8 mouse cellular contexts compared by ENCODE assay signal in the genomic region with DNA sequence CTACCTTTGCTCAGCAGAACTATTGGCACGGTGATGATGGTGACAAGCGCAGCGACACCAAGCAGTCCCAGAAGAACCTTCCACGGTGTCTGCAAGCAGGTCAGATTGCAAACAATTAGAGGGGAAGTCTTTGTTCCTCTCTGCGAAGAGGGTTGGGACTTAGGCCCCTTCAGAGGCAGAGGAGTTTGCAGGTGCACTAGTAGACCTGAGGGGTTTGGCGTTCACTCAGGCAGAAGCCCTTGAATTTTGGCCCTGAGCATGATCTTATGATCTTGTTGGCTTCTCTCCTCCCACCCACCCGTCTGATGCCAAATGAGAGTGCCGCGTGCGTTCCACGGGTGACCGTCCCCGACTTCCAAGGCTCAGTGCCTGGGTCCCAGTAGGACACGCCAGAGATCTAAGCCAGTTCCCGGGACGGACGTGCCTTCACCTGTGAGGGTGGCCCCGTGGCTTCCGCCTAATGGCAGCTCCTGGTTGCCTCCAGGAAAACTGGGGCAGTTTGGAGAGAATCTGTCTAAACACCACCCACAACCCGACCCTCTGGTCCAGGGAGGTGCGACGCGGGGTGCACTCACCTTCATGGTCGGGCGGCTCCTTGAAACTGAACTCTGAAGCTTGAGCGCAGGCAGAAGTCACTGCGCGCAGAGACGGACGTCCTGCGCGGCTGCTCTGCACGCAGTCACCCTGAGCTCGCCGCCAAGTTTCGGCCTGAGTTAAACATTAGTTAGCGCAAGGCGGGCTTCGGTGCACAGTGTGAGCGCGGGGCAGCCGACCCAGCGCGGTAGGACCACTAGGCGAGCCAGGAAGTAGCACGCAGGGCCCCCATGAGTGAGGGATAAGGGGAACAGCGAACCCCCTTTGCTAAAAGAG. TPM values are rescaled to one million over a fixed set of nuclear protein-coding genes. Genes with fewer than 3 reads are reported as not detected.
DNase-seq lines count a peak whose midpoint lies in the region; ATAC-seq lines count a peak whose summit lies in the region.

No protein-coding gene starts in this region.

- H3K27ac ChIP-seq in embryonic facial prominence, embryonic 13.5 days = no peak overlapping the region
- H3K27ac ChIP-seq in limb, embryonic 10.5 days = peak overlapping the region; percentile 56
- H3K27ac ChIP-seq in stomach, embryonic 15.5 days = 0 out of 2 replicates have a peak overlapping the region, but pooled peaks have one; percentile 16

- no peaks in the 10 kb centered on the region for H3K36me3 ChIP-seq in embryonic facial prominence, embryonic 13.5 days
- no peaks in the 10 kb centered on the region for H3K36me3 ChIP-seq in limb, embryonic 10.5 days
- no peaks in the 10 kb centered on the region for H3K36me3 ChIP-seq in stomach, embryonic 15.5 days

- no peaks in the 10 kb centered on the region for H3K9me3 ChIP-seq in embryonic facial prominence, embryonic 13.5 days
- no peaks in the 10 kb centered on the region for H3K9me3 ChIP-seq in limb, embryonic 10.5 days (replicated peaks)
- no peaks in the 10 kb centered on the region for H3K9me3 ChIP-seq in stomach, embryonic 15.5 days

- H3K9ac ChIP-seq in embryonic facial prominence, embryonic 13.5 days = peak overlapping the region; percentile 65
- H3K9ac ChIP-seq in stomach, embryonic 15.5 days = no peak overlapping the region

- H3K4me1 ChIP-seq in embryonic facial prominence, embryonic 13.5 days = peaks cover 11% of the 10 kb centered on the region
- H3K4me1 ChIP-seq in limb, embryonic 10.5 days = peaks cover 26% of the 10 kb centered on the region
- no peaks in the 10 kb centered on the region for H3K4me1 ChIP-seq in stomach, embryonic 15.5 days

- 6% methylated on average over 47 of the region's 47 CpGs for whole genome bisulfite sequencing in embryonic facial prominence, embryonic 13.5 days
- 7% methylated on average over 47 of the region's 47 CpGs for WGBS in limb, embryonic 10.5 days
- 6% methylated on average over 47 of the region's 47 CpGs for WGBS in stomach, embryonic 15.5 days

- peak; percentile 23 for DNase-seq in urinary bladder, adult 2 months (ENCODE audit: low spot score)
- DNase-seq in urinary bladder, postnatal 10 days (ENCODE audit: low spot score) = no peak
- DNase-seq in heart, postnatal 4 days = peak; percentile 61
- DNase-seq in limb, embryonic 10.5 days (ENCODE audit: low spot score) = peak; percentile 61
- no peak for DNase-seq in frontal cortex, postnatal 10 days (ENCODE audit: low spot score in 2 of 2)

- peak overlapping the region; percentile 89 for H3K4me2 ChIP-seq in embryonic facial prominence, embryonic 13.5 days
- peak overlapping the region; percentile 70 for H3K4me2 ChIP-seq in stomach, embryonic 15.5 days

- peak overlapping the region; percentile 46 for H3K4me3 ChIP-seq in embryonic facial prominence, embryonic 13.5 days
- H3K4me3 ChIP-seq in limb, embryonic 10.5 days = peak overlapping the region; percentile 57
- H3K4me3 ChIP-seq in stomach, embryonic 15.5 days (replicated peaks) = peak overlapping the region; percentile 41

- ATAC-seq in embryonic facial prominence, embryonic 13.5 days (ENCODE audit: insufficient number of reproducible peaks, insufficient read depth, low FRiP score, low TSS enrichment, low read depth) = no peak
- ATAC-seq in megakaryocyte-erythroid progenitor cell, adult 5-6 weeks (replicated peaks; ENCODE audit: low FRiP score, low TSS enrichment, poor library complexity, severe bottlenecking) = peak; percentile 83
- peak; percentile 88 for ATAC-seq in stomach, embryonic 15.5 days (ENCODE audit: insufficient read depth, low FRiP score, low read depth)

- H3K27me3 ChIP-seq in embryonic facial prominence, embryonic 13.5 days = peaks cover 39% of the 10 kb centered on the region
- peaks cover 40% of the 10 kb centered on the region for H3K27me3 ChIP-seq in limb, embryonic 10.5 days (ENCODE audit: low read depth, poor library complexity, severe bottlenecking)
- no peaks in the 10 kb centered on the region for H3K27me3 ChIP-seq in stomach, embryonic 15.5 days (replicated peaks)

RNA-seq across cellular contexts. Expression of a gene that starts 0.6 kb away (rescaled TPM):
- 3.6 and 5.7 TPM in 2 replicates for polyA plus RNA-seq in urinary bladder, adult 2 months (2012; rRNA removed)
- polyA plus RNA-seq in embryonic facial prominence, embryonic 13.5 days (2015; fragmentation: Nextera tagmentation; extraction: Ambion mirVana) = 1.9 and 2.1 TPM in 2 replicates
- 10 to 100 TPM in 1 of 2 experiments, 1 to 10 TPM in 1; 8.2 to 10.6 TPM for total RNA-seq in heart, postnatal 4 days (2021)
- 0.08 and 0.23 TPM in 2 replicates for polyA plus RNA-seq in limb, embryonic 10.5 days (2016; fragmentation: Nextera tagmentation; extraction: Ambion mirVana)
- 7.2 and 9.5 TPM in 2 replicates for total RNA-seq in megakaryocyte-erythroid progenitor cell, adult 5-6 weeks (2014; fragmentation: Nextera tagmentation)
- 14.4 and 15.5 TPM in 2 replicates for total RNA-seq in megakaryocyte-erythroid progenitor cell, adult 5-6 weeks (2017)
- 23.0 and 23.5 TPM in 2 replicates for polyA plus RNA-seq in stomach, embryonic 15.5 days (2015; fragmentation: Nextera tagmentation; extraction: Ambion mirVana)

Comparison
In these comparisons a context has a peak if more than half of its experiments do, and no peak if none do; other contexts are left out.
1. DNase-seq: peak in urinary bladder, adult 2 months (single experiment), heart, postnatal 4 days (single experiment) and limb, embryonic 10.5 days (single experiment); none in urinary bladder, postnatal 10 days (single experiment) and frontal cortex, postnatal 10 days (0 of 2).
2. Peak in every context shown above with its lines, with median percentiles within 50 percentile points of each other: H3K4me3 ChIP-seq.